Mouse (Mus musculus): ENCODE data around the gene Nup62.
A peak's percentile ranks its signal among the peaks of the same experiment; 100 is the strongest.
"Not testable (repeated sequence)": the region's sequence is repeated elsewhere in the genome, so short reads cannot be mapped to it uniquely, and the experiment has no call there.

Gene Nup62

GRCm38 (mm10) chr7:44864595-44865542 is 49.0 kb downstream of the Nup62 start:
- no peak for DNase-seq (ENCODE audit: low spot score)

GRCm38 (mm10) chr7:44866276-44867009 is 50.6 kb downstream of the Nup62 start:
- DNase-seq (ENCODE audit: low spot score) = peak; percentile 79

GRCm38 (mm10) chr7:44867010-44867702 is 51.3 kb downstream of the Nup62 start:
- DNase-seq (ENCODE audit: low spot score) = no peak

GRCm38 (mm10) chr7:44867802-44868201 is 51.9 kb downstream of the Nup62 start:
- DNase-seq (ENCODE audit: low spot score) = no peak

GRCm38 (mm10) chr7:44868465-44868864 is 52.6 kb downstream of the Nup62 start:
- no peak for DNase-seq (ENCODE audit: low spot score)

- DNase-seq (ENCODE audit: low spot score) = peak; percentile 83
Measured at GRCm38 (mm10) chr7:44868919-44869696, 53.2 kb downstream of the Nup62 start.

GRCm38 (mm10) chr7:44869697-44870528 is 54.0 kb downstream of the Nup62 start, which contains the start of gene Ptov1:
Gene Ptov1, minus strand, starts transcription at chr7:44869788.
- DNase-seq (ENCODE audit: low spot score) = peak; percentile 92

GRCm38 (mm10) chr7:44870614-44871013 is 54.7 kb downstream of the Nup62 start:
- DNase-seq (ENCODE audit: low spot score) = no peak

- DNase-seq (ENCODE audit: low spot score) = no peak
Measured at GRCm38 (mm10) chr7:44871181-44871580, 55.3 kb downstream of the Nup62 start.

GRCm38 (mm10) chr7:44871774-44872173 is 55.9 kb downstream of the Nup62 start:
- not testable (repeated sequence) for DNase-seq (ENCODE audit: low spot score)

- no peak for DNase-seq (ENCODE audit: low spot score)
Measured at GRCm38 (mm10) chr7:44877833-44878232, 61.9 kb downstream of the Nup62 start.
